Mouse (Mus musculus): ENCODE measurements around the gene Tmtc1. TPM values are rescaled to one million over a fixed set of nuclear protein-coding genes. Genes with fewer than 3 reads are reported as not detected.

Tmtc1 gene
- polyA plus RNA-seq, 1 experiment from 2014 or later, result 2.9 TPM

GRCm38 (mm10) chr6:148416597-148416996, 27.6 kb downstream of the Tmtc1 start:
- Histone ChIP-seq H3K36me3 (no peaks in the 10 kb centered on the region), H3K9me3 (no peaks in the 10 kb centered on the region), H3K9ac (no peak overlapping the region), H3K27ac (no peak overlapping the region), H3K27me3 (no peaks in the 10 kb centered on the region), H3K4me3 (no peak overlapping the region), H3K4me1 (no peaks in the 10 kb centered on the region), H3K4me2 (no peak overlapping the region)
- 57% methylated on average over 2 of the region's 2 CpGs for WGBS
- ATAC-seq (ENCODE audit: borderline replicate concordance, extremely low read depth, low FRiP score, low TSS enrichment), result no peak

DNA sequence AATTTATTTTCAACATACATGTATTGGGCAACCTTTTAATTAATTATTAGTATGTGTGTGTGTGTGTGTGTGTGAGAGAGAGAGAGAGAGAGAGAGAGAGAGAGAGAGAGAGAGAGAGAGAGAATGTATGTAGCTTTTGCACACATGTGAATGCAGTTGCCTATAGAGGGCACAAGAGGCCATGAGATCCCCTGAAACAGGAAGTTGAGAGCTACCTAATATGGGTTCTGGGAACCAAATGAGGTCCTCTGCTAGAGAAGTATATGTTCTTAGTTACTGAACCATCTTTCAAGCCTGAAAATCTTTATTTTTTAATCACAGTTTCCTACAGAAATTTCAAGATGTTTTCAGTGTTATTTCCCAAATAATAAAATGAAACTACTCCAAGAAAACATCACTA, 30.6 kb downstream of the Tmtc1 start:
- H3K9ac ChIP-seq, result no peak overlapping the region

GRCm38 (mm10) chr6:148406792-148407490, 37.2 kb downstream of the Tmtc1 start:
- Histone ChIP-seq H3K36me3 (no peaks in the 10 kb centered on the region), H3K9ac (no peak overlapping the region), H3K9me3 (no peaks in the 10 kb centered on the region), H3K4me2 (no peak overlapping the region), H3K4me1 (0 out of 2 replicates have a peak, but pooled peaks cover 3% of the 10 kb centered on the region), H3K27ac (peak overlapping the region; percentile 19; the same call in 1 of the 2 replicates), H3K27me3 (no peaks in the 10 kb centered on the region), H3K4me3 (no peak overlapping the region)
- 61% methylated on average over 2 of the region's 2 CpGs for WGBS
- no peak for ATAC-seq (ENCODE audit: borderline replicate concordance, extremely low read depth, low FRiP score, low TSS enrichment)

More for the DNA sequence above, 30.6 kb downstream of the Tmtc1 start:
- Histone ChIP-seq H3K27ac (no peak overlapping the region), H3K4me2 (no peak overlapping the region), H3K9me3 (no peaks in the 10 kb centered on the region), H3K36me3 (no peaks in the 10 kb centered on the region), H3K4me3 (no peak overlapping the region), H3K27me3 (no peaks in the 10 kb centered on the region), H3K4me1 (no peaks in the 10 kb centered on the region)
- ATAC-seq (ENCODE audit: borderline replicate concordance, extremely low read depth, low FRiP score, low TSS enrichment), result no peak

DNA sequence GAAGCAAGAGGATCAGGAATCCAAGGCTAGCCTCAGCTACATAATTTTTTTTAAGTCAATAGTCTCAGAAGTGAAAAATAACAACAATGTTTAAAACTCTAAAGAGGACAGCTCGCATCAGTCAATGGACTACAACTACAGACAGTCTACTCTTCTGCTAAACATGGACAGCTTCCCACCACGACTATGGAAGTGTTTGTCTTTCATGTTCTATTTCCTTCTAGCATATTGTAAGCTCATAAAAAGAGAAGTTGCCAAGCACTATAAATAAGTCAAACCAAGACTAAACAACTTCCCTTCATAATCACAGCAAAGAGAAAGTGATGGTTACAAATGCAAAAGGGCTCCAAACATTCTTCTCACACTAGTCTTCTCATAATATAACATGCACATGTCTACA, 38.6 kb downstream of the Tmtc1 start:
- Histone ChIP-seq H3K27ac (peak overlapping the region; percentile 59; the same call in 1 of the 2 replicates), H3K27me3 (no peaks in the 10 kb centered on the region), H3K4me2 (no peak overlapping the region), H3K9ac (no peak overlapping the region), H3K36me3 (no peaks in the 10 kb centered on the region), H3K4me1 (0 out of 2 replicates have a peak, but pooled peaks cover 3% of the 10 kb centered on the region), H3K9me3 (no peaks in the 10 kb centered on the region), H3K4me3 (no peak overlapping the region)
- peak; percentile 61; the same call in 1 of the 2 replicates for ATAC-seq (ENCODE audit: borderline replicate concordance, extremely low read depth, low FRiP score, low TSS enrichment)
- 33% methylated on average over 2 of the region's 2 CpGs for WGBS

- H3K4me2 ChIP-seq, result no peak overlapping the region
- H3K27ac ChIP-seq, result peak overlapping the region; percentile 48
- ATAC-seq (ENCODE audit: borderline replicate concordance, extremely low read depth, low FRiP score, low TSS enrichment), result peak; percentile 58; the same call in 1 of the 2 replicates
- no peaks in the 10 kb centered on the region for H3K27me3 ChIP-seq
- H3K4me1 ChIP-seq, result 0 out of 2 replicates have a peak, but pooled peaks cover 3% of the 10 kb centered on the region
- no peak overlapping the region for H3K9ac ChIP-seq
- no peaks in the 10 kb centered on the region for H3K36me3 ChIP-seq
- no peaks in the 10 kb centered on the region for H3K9me3 ChIP-seq
- WGBS, result 23% methylated on average over 1 of the region's 1 CpGs
- H3K4me3 ChIP-seq, result no peak overlapping the region
Observed at GRCm38 (mm10) chr6:148404500-148404899, 39.7 kb downstream of the Tmtc1 start.

DNA sequence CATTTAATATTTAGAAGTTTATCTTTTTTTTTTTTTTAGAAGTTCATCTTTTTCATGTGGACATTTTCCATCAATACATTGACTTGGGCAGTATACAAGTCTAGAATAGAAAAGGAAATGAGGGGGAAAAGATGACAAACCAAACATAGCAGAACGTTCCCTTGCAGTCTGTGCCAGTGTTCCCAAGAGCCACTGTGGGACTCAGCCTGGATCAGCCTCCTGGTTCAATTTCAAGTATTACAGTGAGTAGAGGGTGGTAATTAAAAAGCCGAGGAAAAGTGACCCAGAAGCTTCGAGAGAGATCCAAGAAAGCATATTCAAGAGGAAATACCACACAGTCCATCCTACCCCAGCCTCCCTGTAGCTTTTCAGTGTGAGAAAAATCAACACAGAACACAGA, 40.4 kb downstream of the Tmtc1 start:
- 0 out of 2 replicates have a peak overlapping the region, but pooled peaks have one; percentile 24 for H3K27ac ChIP-seq

GRCm38 (mm10) chr6:148401031-148401430, 43.2 kb downstream of the Tmtc1 start:
- 81% methylated on average over 6 of the region's 6 CpGs for WGBS
- Histone ChIP-seq H3K36me3 (no peaks in the 10 kb centered on the region), H3K27me3 (no peaks in the 10 kb centered on the region), H3K4me2 (no peak overlapping the region), H3K27ac (no peak overlapping the region), H3K4me1 (0 out of 2 replicates have a peak, but pooled peaks cover 3% of the 10 kb centered on the region), H3K4me3 (no peak overlapping the region), H3K9me3 (no peaks in the 10 kb centered on the region), H3K9ac (no peak overlapping the region)
- ATAC-seq (ENCODE audit: borderline replicate concordance, extremely low read depth, low FRiP score, low TSS enrichment), result no peak

More for the DNA sequence above, 40.4 kb downstream of the Tmtc1 start:
- Histone ChIP-seq H3K9ac (no peak overlapping the region), H3K27me3 (no peaks in the 10 kb centered on the region), H3K4me2 (no peak overlapping the region), H3K36me3 (no peaks in the 10 kb centered on the region), H3K4me1 (0 out of 2 replicates have a peak, but pooled peaks cover 3% of the 10 kb centered on the region), H3K4me3 (no peak overlapping the region), H3K9me3 (no peaks in the 10 kb centered on the region)
- 56% methylated on average over 3 of the region's 3 CpGs for WGBS
- ATAC-seq (ENCODE audit: borderline replicate concordance, extremely low read depth, low FRiP score, low TSS enrichment), result no peak

GRCm38 (mm10) chr6:148399541-148399940, 44.6 kb downstream of the Tmtc1 start:
- no peaks in the 10 kb centered on the region for H3K36me3 ChIP-seq
- H3K9me3 ChIP-seq, result no peaks in the 10 kb centered on the region
- no peak overlapping the region for H3K27ac ChIP-seq
- H3K4me1 ChIP-seq, result 0 out of 2 replicates have a peak, but pooled peaks cover 3% of the 10 kb centered on the region
- no peak overlapping the region for H3K4me3 ChIP-seq
- ATAC-seq (ENCODE audit: borderline replicate concordance, extremely low read depth, low FRiP score, low TSS enrichment), result no peak
- 84% methylated on average over 2 of the region's 2 CpGs for WGBS
- no peak overlapping the region for H3K9ac ChIP-seq
- no peak overlapping the region for H3K4me2 ChIP-seq
- H3K27me3 ChIP-seq, result no peaks in the 10 kb centered on the region

DNA sequence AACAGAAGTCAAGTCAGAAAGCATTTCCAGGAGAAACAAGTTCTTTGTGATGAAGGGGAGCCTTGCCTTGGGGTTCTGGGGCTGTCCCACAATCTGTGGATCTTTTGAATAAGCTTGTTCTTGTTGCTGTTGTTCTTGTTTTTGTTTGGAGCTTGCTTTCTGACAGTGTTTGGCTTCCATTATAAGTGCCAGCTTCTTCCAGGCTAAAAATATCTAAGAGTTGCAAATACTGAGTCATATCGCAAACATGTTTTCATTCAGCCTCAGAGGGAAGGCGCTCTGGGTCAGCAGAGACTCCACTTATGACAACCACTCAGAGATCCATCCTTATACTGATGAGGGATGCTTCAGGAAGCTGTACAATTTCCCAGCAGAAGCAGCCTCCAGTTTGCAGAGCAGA, 45.3 kb downstream of the Tmtc1 start:
- Histone ChIP-seq H3K9me3 (no peaks in the 10 kb centered on the region), H3K4me3 (no peak overlapping the region), H3K27me3 (no peaks in the 10 kb centered on the region), H3K9ac (no peak overlapping the region), H3K36me3 (no peaks in the 10 kb centered on the region), H3K4me1 (0 out of 2 replicates have a peak, but pooled peaks cover 2% of the 10 kb centered on the region), H3K4me2 (no peak overlapping the region), H3K27ac (no peak overlapping the region)
- 72% methylated on average over 2 of the region's 2 CpGs for WGBS
- no peak for ATAC-seq (ENCODE audit: borderline replicate concordance, extremely low read depth, low FRiP score, low TSS enrichment)

- 89% methylated on average over 5 of the region's 5 CpGs for WGBS
- Histone ChIP-seq H3K9ac (no peak overlapping the region), H3K27ac (no peak overlapping the region), H3K27me3 (no peaks in the 10 kb centered on the region), H3K4me1 (peaks cover 3% of the 10 kb centered on the region; the same call in 1 of the 2 replicates), H3K9me3 (no peaks in the 10 kb centered on the region), H3K36me3 (no peaks in the 10 kb centered on the region), H3K4me3 (no peak overlapping the region), H3K4me2 (no peak overlapping the region)
- ATAC-seq (ENCODE audit: borderline replicate concordance, extremely low read depth, low FRiP score, low TSS enrichment), result no peak
Observed at GRCm38 (mm10) chr6:148397270-148397669, 46.9 kb downstream of the Tmtc1 start.

GRCm38 (mm10) chr6:148395272-148395671, 48.9 kb downstream of the Tmtc1 start:
- Histone ChIP-seq H3K4me2 (no peak overlapping the region), H3K4me1 (peaks cover 21% of the 10 kb centered on the region), H3K27ac (no peak overlapping the region), H3K27me3 (no peaks in the 10 kb centered on the region), H3K9ac (no peak overlapping the region), H3K9me3 (no peaks in the 10 kb centered on the region), H3K4me3 (no peak overlapping the region), H3K36me3 (no peaks in the 10 kb centered on the region)
- ATAC-seq (ENCODE audit: borderline replicate concordance, extremely low read depth, low FRiP score, low TSS enrichment), result no peak
- 90% methylated on average over 3 of the region's 3 CpGs for WGBS

- Histone ChIP-seq H3K4me1 (peaks cover 27% of the 10 kb centered on the region), H3K9me3 (no peaks in the 10 kb centered on the region), H3K9ac (no peak overlapping the region), H3K4me3 (no peak overlapping the region), H3K27ac (no peak overlapping the region), H3K36me3 (no peaks in the 10 kb centered on the region), H3K27me3 (no peaks in the 10 kb centered on the region), H3K4me2 (no peak overlapping the region)
- WGBS, result 84% methylated on average over 3 of the region's 3 CpGs
- ATAC-seq (ENCODE audit: borderline replicate concordance, extremely low read depth, low FRiP score, low TSS enrichment), result no peak
Observed at GRCm38 (mm10) chr6:148394294-148394693, 49.9 kb downstream of the Tmtc1 start.
